Mouse (Mus musculus) hindbrain, embryonic 15.5 days (tissue): ENCODE measurements at regions not wholly inside any gene's neighbourhood (a gene's known extent, or its start where the extent isn't known, plus 50 kb on each side); places are given as distances from the start of the nearest gene placed in this dataset.

Source experiments
- ATAC-seq: fragments of 200-750 bp; cut with Nextera tagmentation; 2 replicates; pipeline ENCODE4 v1.8.0; 2017; ENCODE audit warnings: low read depth, moderate number of reproducible peaks, moderate TSS enrichment; ENCODE audit not compliant: low FRiP score
- H3K27ac ChIP-seq: fragments of 300-500 bp; sonication (generic); replicated peaks from 2 replicates; pipeline ENCODE4 v1.5.1; 2015; ENCODE audit warnings: mild to moderate bottlenecking, inconsistent platforms
- H3K27me3 ChIP-seq: fragments of 300-500 bp; sonication (generic); 2 replicates; pipeline ENCODE4 v1.6.1; 2015; ENCODE audit warnings: control low read depth, inconsistent platforms
- H3K36me3 ChIP-seq: fragments of 300-500 bp; sonication (generic); 2 replicates; pipeline ENCODE4 v1.6.1; 2015; ENCODE audit warnings: control low read depth, inconsistent platforms
- H3K4me1 ChIP-seq: fragments of 300-500 bp; sonication (generic); replicated peaks from 2 replicates; pipeline ENCODE4 v1.6.1; 2015; ENCODE audit warnings: control low read depth, inconsistent platforms
- H3K4me2 ChIP-seq: fragments of 300-500 bp; sonication (generic); 2 replicates; pipeline ENCODE4 v1.6.1; 2015; ENCODE audit warnings: moderate library complexity, mild to moderate bottlenecking, inconsistent platforms
- H3K4me3 ChIP-seq: fragments of 300-500 bp; sonication (generic); 2 replicates; pipeline ENCODE4 v1.5.1; 2015; ENCODE audit warnings: mild to moderate bottlenecking, inconsistent platforms
- H3K9ac ChIP-seq: fragments of 300-500 bp; sonication (generic); 2 replicates; pipeline ENCODE4 v1.6.1; 2015; ENCODE audit warnings: inconsistent platforms
- H3K9me3 ChIP-seq: fragments of 300-500 bp; sonication (generic); 2 replicates; pipeline ENCODE4 v1.6.1; 2016; ENCODE audit warnings: control low read depth, inconsistent platforms
- WGBS: fragments of 180-500 bp; shearing (Covaris S2); methylation state at CpG from one replicate; pipeline ENCODE4 v1.1.7; 2015; 5-methylcytosine and 5-hydroxymethylcytosine counted together

DNA sequence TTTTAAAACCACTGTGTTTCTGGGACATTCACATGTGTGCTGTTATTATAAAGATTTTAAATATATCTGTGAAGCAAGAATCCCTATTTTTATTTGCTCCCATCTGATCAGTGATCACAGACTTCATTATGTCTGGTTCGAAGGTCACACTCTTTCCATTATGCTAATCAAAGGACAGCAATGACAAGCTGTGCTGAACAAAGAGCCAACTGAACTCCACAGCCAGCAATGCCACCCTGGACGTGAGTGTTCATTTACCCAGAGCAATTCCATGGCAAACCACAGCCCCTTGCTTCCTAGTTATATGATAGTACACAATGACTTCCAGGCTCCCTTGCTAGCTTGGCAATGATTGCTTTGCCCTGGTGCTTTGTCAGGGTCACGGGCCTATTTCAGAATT lies 55.6 kb upstream of the Ccdc190 start:
- no peak for ATAC-seq
- WGBS = 27% methylated on average over 3 of the region's 3 CpGs

DNA sequence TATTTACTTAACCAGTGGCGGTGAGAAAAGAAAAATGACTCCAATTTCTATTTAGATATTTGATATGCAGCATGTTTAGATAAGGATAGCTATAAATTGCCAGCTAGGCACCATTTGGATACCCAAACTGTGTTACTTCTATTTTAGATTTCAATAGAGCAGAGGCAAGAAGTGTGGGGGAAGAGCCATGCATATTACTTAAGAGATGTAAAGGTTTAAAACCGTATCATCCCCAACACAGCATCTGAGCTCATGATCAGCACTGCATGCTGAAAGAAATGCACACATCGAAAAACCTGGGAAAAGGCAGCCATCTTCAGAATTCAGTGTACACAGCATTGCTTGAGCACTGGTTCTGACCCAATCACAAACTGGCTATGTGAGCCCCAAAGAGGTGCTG lies 59.8 kb upstream of the Ccdc190 start:
- ATAC-seq = no peak
- no peaks in the 10 kb centered on the region for H3K9me3 ChIP-seq
- no peak overlapping the region for H3K4me2 ChIP-seq
- WGBS = 79% methylated on average over 3 of the region's 3 CpGs
- H3K36me3 ChIP-seq = no peaks in the 10 kb centered on the region
- H3K4me1 ChIP-seq = no peaks in the 10 kb centered on the region
- no peak overlapping the region for H3K27ac ChIP-seq
- no peaks in the 10 kb centered on the region for H3K27me3 ChIP-seq
- H3K9ac ChIP-seq = no peak overlapping the region
- H3K4me3 ChIP-seq = no peak overlapping the region

More for the DNA sequence above, 55.6 kb upstream of the Ccdc190 start:
- Histone ChIP-seq H3K4me3 (no peak overlapping the region), H3K27ac (no peak overlapping the region), H3K27me3 (no peaks in the 10 kb centered on the region), H3K9ac (no peak overlapping the region), H3K4me1 (no peaks in the 10 kb centered on the region), H3K36me3 (no peaks in the 10 kb centered on the region), H3K9me3 (no peaks in the 10 kb centered on the region), H3K4me2 (no peak overlapping the region)

- no peaks in the 10 kb centered on the region for H3K9me3 ChIP-seq
- H3K4me2 ChIP-seq = no peak overlapping the region
- no peak overlapping the region for H3K27ac ChIP-seq
- WGBS = 78% methylated on average over 3 of the region's 3 CpGs
- ATAC-seq = no peak
- H3K9ac ChIP-seq = no peak overlapping the region
- no peak overlapping the region for H3K4me3 ChIP-seq
- no peaks in the 10 kb centered on the region for H3K4me1 ChIP-seq
- no peaks in the 10 kb centered on the region for H3K27me3 ChIP-seq
- H3K36me3 ChIP-seq = no peaks in the 10 kb centered on the region
Measured at GRCm38 (mm10) chr1:169867453-169867852, 61.0 kb upstream of the Ccdc190 start.

DNA sequence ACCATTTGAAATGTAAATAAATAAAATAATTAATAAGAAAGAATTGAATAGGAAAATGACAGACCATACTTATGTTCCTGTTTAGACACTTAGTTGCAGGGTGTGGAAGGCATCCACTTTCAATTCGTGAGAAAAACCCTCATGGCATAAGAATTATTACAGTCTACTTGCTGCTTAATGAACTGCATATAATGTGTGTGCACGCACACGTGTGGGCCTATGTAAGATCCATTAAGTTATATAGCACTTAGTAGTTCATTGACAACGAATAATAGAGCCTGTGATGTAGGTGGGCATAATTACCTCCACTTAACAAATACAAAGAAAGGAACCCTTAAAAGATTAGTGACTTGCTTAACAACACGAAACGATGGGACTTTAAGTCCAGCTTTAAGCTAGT lies 61.6 kb upstream of the Ccdc190 start:
- H3K36me3 ChIP-seq = no peaks in the 10 kb centered on the region
- H3K27me3 ChIP-seq = no peaks in the 10 kb centered on the region
- no peak overlapping the region for H3K27ac ChIP-seq
- no peak overlapping the region for H3K9ac ChIP-seq
- 52% methylated on average over 6 of the region's 6 CpGs for WGBS
- H3K4me3 ChIP-seq = no peak overlapping the region
- H3K4me2 ChIP-seq = no peak overlapping the region
- H3K9me3 ChIP-seq = no peaks in the 10 kb centered on the region
- ATAC-seq = no peak
- H3K4me1 ChIP-seq = no peaks in the 10 kb centered on the region

DNA sequence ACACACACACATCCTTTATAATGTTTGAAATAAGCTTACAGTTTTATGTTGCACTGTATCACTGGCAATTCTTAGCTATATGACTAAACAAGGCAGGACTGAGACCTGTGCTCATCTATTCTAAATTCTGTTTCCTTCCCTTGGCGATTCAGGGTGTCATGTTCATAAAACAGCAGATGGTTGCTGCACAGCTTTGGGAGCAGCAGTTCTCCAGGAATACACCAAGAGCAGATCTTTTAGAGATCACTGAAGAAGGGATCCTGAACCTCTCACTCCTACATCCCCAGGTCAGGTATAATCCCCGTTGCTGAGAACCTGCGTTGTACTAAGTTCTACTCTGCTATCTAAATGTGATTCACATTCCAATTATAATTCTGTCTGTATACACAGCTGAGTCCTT lies 69.4 kb upstream of the Ccdc190 start:
- Histone ChIP-seq H3K4me3 (no peak overlapping the region), H3K4me2 (no peak overlapping the region), H3K4me1 (no peaks in the 10 kb centered on the region), H3K9ac (no peak overlapping the region), H3K27me3 (no peaks in the 10 kb centered on the region), H3K9me3 (no peaks in the 10 kb centered on the region), H3K27ac (no peak overlapping the region), H3K36me3 (no peaks in the 10 kb centered on the region)
- WGBS = 86% methylated on average over 3 of the region's 3 CpGs
- ATAC-seq = no peak

DNA sequence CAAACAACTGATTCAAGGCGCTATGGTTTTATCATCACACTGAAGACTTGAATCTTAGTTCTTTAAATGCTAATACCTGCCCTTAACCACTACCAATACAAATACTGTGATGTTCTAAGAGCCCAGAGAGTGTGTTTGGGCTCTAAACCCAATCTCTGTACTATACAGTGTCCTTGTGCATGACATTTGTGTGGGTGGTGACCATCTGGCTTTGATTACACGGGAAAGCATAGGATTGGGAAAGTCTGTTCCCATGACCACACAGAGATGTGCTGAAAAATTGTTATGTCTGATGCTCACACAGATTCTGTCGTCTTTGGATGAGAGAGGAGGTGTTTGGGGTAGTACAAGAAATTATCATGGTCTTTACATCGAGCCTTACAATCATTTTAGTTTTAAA lies 76.8 kb upstream of the Ccdc190 start:
- Histone ChIP-seq H3K9me3 (no peaks in the 10 kb centered on the region), H3K36me3 (no peaks in the 10 kb centered on the region), H3K4me3 (no peak overlapping the region), H3K9ac (no peak overlapping the region), H3K27me3 (no peaks in the 10 kb centered on the region), H3K4me1 (peaks cover 6% of the 10 kb centered on the region), H3K4me2 (no peak overlapping the region), H3K27ac (no peak overlapping the region)
- no peak for ATAC-seq
- 73% methylated on average over 4 of the region's 4 CpGs for WGBS

DNA sequence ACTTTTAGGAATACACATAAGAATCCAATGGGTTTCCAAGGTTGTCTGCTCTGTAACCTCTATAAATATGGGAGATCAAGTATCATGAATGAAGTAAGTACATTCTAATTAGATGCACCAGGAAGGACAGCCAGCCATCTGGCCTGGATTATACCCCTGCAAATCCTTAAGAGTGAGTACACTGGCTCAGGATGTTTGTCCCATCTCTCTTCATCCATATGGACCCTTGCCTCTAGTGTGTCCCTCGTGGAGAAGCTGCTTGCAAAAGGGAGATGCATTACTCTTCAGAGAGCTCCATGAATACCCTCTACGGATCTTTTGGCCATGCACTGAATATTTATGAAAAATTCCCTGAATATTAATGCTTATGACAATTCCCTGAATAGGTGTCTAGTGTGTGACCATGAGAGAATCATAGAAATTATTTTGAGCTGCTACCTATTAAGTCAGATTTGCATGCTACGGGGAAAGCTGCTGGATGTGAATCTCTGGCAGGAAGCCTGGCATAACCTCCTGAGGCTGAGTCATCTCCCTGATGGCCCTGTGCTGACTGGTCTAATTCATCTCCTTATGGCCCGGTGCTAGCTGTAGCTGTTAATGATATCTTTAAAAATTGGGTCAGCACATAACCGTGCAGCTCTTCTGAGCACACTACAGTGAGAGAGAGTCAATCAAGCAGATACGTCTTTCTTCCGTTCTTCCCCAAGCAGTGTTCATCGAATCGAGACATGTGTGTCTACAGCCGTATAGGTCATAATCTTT lies 80.0 kb upstream of the Ccdc190 start:
- Histone ChIP-seq H3K4me2 (no peak overlapping the region), H3K9ac (no peak overlapping the region), H3K4me1 (peaks cover 6% of the 10 kb centered on the region), H3K27ac (peak overlapping the region; percentile 38), H3K9me3 (no peaks in the 10 kb centered on the region), H3K4me3 (no peak overlapping the region), H3K36me3 (no peaks in the 10 kb centered on the region), H3K27me3 (no peaks in the 10 kb centered on the region)
- WGBS = 53% methylated on average over 10 of the region's 10 CpGs
- ATAC-seq = peak; percentile 45; the same call in 1 of the 2 replicates

DNA sequence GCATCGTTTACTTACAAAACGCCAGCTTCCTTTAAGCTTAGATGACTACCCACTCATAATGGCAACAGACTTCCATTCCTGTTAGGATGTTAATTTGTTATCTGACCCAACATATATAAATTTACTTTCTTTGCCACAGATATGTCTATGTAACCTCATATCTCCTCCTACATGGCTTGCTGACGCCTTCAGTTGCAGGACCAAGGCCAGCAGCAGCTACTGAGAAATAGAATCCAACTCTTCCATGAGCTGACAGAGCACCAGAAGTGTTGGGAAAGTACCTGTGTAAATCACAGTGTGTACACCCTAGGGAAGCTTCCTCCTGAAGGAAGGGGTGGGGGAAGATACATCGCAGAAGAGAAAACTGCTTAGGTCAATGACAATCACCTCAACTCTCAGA lies 86.0 kb upstream of the Ccdc190 start:
- H3K4me3 ChIP-seq = no peak overlapping the region
- H3K27ac ChIP-seq = no peak overlapping the region
- H3K9ac ChIP-seq = no peak overlapping the region
- H3K36me3 ChIP-seq = no peaks in the 10 kb centered on the region
- H3K27me3 ChIP-seq = no peaks in the 10 kb centered on the region
- no peaks in the 10 kb centered on the region for H3K4me1 ChIP-seq
- no peak for ATAC-seq
- no peaks in the 10 kb centered on the region for H3K9me3 ChIP-seq
- WGBS = 86% methylated on average over 4 of the region's 4 CpGs
- no peak overlapping the region for H3K4me2 ChIP-seq

DNA sequence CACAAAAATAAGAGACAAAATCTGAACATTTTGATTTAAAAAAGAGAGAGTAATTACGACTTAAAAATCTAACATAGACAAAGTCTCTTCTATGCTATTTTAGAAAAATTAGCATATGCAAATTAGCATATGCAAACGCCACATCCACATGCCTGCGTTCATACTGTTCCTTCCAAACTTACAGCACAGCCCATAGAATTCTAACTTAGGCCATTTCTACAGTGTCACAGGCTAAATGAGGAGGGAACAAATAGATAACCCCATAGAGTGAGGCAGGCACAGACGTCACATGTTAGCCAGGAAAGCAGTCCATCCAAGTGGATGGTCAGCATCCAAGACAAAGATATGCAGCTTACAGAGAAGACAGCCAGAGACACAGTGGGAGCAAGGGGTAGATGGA lies 87.5 kb upstream of the Ccdc190 start:
- no peaks in the 10 kb centered on the region for H3K4me1 ChIP-seq
- 80% methylated on average over 4 of the region's 4 CpGs for WGBS
- H3K36me3 ChIP-seq = no peaks in the 10 kb centered on the region
- no peak overlapping the region for H3K4me2 ChIP-seq
- no peak for ATAC-seq
- H3K4me3 ChIP-seq = no peak overlapping the region
- no peaks in the 10 kb centered on the region for H3K9me3 ChIP-seq
- no peak overlapping the region for H3K9ac ChIP-seq
- H3K27ac ChIP-seq = no peak overlapping the region
- no peaks in the 10 kb centered on the region for H3K27me3 ChIP-seq

DNA sequence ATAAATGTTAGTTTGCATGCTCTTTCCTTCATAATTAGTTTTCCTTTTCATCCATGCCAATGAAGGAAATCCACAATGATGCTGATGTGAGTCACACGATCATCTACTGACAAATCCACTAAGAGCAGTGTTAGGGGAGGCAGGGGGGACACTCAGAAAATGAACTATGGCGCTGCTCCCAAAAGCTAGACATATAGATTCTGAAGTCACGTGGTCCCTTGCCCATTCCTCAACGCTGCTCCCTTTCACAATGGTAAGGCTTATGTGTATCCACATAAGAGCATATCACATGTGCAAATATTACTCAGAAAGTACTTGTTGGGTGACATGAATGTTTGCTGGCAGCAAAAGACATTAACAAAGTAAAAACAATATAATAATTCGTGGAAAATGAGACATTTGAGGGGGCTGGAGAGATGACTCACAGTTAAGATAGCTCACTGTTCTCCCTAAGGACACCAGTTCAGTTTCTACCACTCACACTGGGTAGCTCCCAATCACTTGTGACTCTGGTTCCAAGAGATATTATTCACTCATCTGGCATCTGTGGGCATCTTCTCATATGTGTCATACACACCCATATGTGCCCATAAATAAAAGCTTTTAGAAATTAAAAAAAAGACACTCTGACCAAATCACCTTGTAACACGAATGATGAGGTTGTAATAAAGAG lies 88.3 kb upstream of the Ccdc190 start:
- H3K27ac ChIP-seq = no peak overlapping the region
- H3K27me3 ChIP-seq = no peaks in the 10 kb centered on the region
- 82% methylated on average over 6 of the region's 6 CpGs for WGBS
- H3K4me3 ChIP-seq = no peak overlapping the region
- no peak overlapping the region for H3K9ac ChIP-seq
- H3K4me1 ChIP-seq = no peaks in the 10 kb centered on the region
- ATAC-seq = no peak
- H3K36me3 ChIP-seq = no peaks in the 10 kb centered on the region
- no peak overlapping the region for H3K4me2 ChIP-seq
- H3K9me3 ChIP-seq = no peaks in the 10 kb centered on the region

- Histone ChIP-seq H3K9me3 (no peaks in the 10 kb centered on the region), H3K4me2 (no peak overlapping the region), H3K4me1 (no peaks in the 10 kb centered on the region), H3K4me3 (no peak overlapping the region), H3K27ac (no peak overlapping the region), H3K36me3 (no peaks in the 10 kb centered on the region), H3K9ac (no peak overlapping the region), H3K27me3 (no peaks in the 10 kb centered on the region)
- WGBS = 67% methylated on average over 6 of the region's 6 CpGs
- ATAC-seq = 0 out of 2 replicates have a peak, but pooled peaks have one; percentile 34
Measured at GRCm38 (mm10) chr1:169833385-169833784, 85.9 kb upstream of the Rgs4 start.

DNA sequence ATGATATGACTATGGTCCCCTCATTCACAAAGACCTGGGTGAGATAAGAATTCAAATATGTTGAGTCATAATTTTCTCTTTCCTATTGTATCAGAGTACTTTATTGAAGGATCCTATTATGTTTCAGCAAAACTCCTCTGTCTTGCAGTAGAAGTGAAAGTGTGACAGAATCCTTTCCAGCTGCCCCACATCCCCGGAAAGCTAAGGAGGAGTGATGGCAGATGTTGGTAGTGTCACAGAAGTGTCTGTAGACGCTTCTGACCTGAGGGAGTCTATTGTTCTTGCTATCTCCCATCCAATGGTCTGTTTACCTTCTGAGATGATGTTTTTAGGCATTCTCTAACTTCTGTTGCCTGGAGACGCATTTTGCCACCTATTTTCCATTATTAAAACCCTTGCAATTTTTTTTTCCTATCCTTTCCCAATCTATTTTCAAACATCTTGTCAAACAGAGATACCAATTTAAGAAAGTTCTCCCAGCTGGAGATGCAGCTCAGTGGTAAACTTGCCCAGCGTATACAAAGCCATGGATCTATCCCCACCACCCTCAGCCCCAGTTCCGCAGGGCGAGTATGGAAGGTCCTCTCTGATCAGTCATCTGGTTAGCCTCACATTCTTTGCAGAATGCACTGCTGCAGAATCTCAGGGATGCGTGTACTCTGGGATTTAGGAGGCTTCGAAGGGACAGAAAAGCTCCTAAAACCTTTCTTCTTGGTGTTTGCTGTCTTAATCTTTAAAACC lies 84.1 kb upstream of the Rgs4 start:
- Histone ChIP-seq H3K4me3 (no peak overlapping the region), H3K9me3 (no peaks in the 10 kb centered on the region), H3K27me3 (no peaks in the 10 kb centered on the region), H3K27ac (no peak overlapping the region), H3K4me2 (no peak overlapping the region), H3K36me3 (no peaks in the 10 kb centered on the region), H3K9ac (no peak overlapping the region), H3K4me1 (no peaks in the 10 kb centered on the region)
- 75% methylated on average over 8 of the region's 8 CpGs for WGBS
- ATAC-seq = no peak
